Mouse (Mus musculus) bone marrow macrophage, adult 2 months (primary cell): ENCODE results near the gene Rhbdl2.

ENCODE experiments used
- CTCF ChIP-seq: IDR thresholded peaks from 2 replicates; pipeline ENCODE4 v1.5.1; 2012; ENCODE audit warnings: low read depth, mild to moderate bottlenecking, low read length, moderate library complexity
- POLR2A ChIP-seq: IDR thresholded peaks from 2 replicates; pipeline ENCODE4 v1.6.1; 2012; ENCODE audit warnings: mild to moderate bottlenecking, low read depth, low read length, borderline replicate concordance

DNA sequence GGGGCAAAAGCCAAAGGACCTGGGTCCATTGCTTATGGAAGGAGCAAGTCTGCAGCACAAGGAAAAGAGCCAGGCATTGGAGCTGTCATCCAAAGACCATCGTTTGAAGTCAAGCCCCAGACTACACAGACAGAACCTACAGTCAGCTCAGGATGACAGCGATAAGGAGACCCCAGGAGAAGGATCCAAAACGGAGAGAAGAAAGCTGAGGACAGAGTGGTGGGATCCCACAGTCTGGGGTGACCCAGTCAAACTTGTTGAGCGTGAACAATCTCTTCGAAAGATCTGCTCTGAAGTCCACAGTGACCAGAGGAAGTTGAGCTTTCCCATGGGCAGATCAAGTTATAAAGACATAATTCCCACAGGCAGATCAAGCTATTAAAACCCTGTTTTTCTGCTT lies 72.9 kb downstream of the Rhbdl2 start:
- no peak for TF ChIP-seq CTCF
- TF ChIP-seq POLR2A = no peak
